Mouse (Mus musculus) CH12.LX (cell line): ENCODE results near the gene 4930519G04Rik.

Experiments used
- CTCF ChIP-seq, 2 experiments: IDR thresholded peaks in 1 of 2; conservative IDR thresholded peaks in 1 of 2; 2 replicates each; pipeline ENCODE4 v1.5.1; 2011 to 2012; ENCODE audit warnings: low read depth in 2 of 2, low read length in 2 of 2, improper control_type of control experiment in 1 of 2, inconsistent platforms in 1 of 2, mild to moderate bottlenecking in 1 of 2, moderate library complexity in 1 of 2
- E2F4 ChIP-seq: IDR thresholded peaks from 2 replicates; pipeline ENCODE4 v1.6.1; 2011; ENCODE audit warnings: low read depth, low read length, improper control_type of control experiment; ENCODE audit not compliant: insufficient replicate concordance
- EP300 ChIP-seq: IDR thresholded peaks from 2 replicates; pipeline ENCODE4 v1.6.1; 2011; ENCODE audit warnings: low read length, improper control_type of control experiment
- GABPA ChIP-seq: IDR thresholded peaks from 2 replicates; pipeline ENCODE4 v1.6.1; 2012; ENCODE audit warnings: low read depth, low read length, improper control_type of control experiment, inconsistent platforms; ENCODE audit not compliant: insufficient replicate concordance
- HCFC1 ChIP-seq: IDR thresholded peaks from 2 replicates; pipeline ENCODE4 v1.6.1; 2012; ENCODE audit warnings: low read depth, mild to moderate bottlenecking, inconsistent platforms, low read length, improper control_type of control experiment
- JUND ChIP-seq: conservative IDR thresholded peaks from 2 replicates; pipeline ENCODE4 v1.6.1; 2011; ENCODE audit warnings: low read depth, low read length, improper control_type of control experiment
- NELFE ChIP-seq: IDR thresholded peaks from 2 replicates; pipeline ENCODE4 v1.6.1; 2011; ENCODE audit warnings: low read depth, low read length, improper control_type of control experiment
- POLR2AphosphoS2 ChIP-seq: IDR thresholded peaks from 2 replicates; pipeline ENCODE4 v1.6.1; 2011; ENCODE audit warnings: low read depth, low read length, improper control_type of control experiment
- TCF12 ChIP-seq: IDR thresholded peaks from 2 replicates; pipeline ENCODE4 v1.6.1; 2014; ENCODE audit warnings: low read depth, mild to moderate bottlenecking, inconsistent platforms, low read length, improper control_type of control experiment
- ZKSCAN1 ChIP-seq: IDR thresholded peaks from 2 replicates; pipeline ENCODE4 v1.6.1; 2012; ENCODE audit warnings: low read depth, inconsistent platforms, low read length, improper control_type of control experiment, borderline replicate concordance

DNA sequence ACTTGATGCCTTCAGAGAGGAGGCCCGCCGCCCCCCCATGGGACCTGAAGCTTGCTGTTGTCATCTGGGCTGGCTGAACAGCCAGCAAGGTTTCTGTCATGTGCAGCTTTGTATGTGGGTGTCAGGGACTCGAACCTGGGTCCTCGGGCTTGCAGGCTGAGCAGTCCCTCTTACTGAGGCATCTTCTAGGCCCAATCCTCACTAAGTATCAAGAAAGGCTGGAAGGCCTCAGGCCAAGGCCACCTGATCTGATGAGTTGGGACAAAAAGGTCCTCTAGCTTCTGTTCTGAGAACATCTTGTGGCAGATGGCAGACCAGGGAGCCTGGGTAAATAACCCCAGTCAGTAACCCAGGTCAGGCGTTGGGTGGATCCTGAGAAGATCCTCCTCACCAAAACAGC lies 43.6 kb upstream of the 4930519G04Rik start:
- no peak for TF ChIP-seq CTCF (conservative IDR thresholded peaks at IDR 0.05 in 1 of 2, IDR thresholded peaks at IDR 0.05 in 1 of 2; ENCODE audit: low read depth in 2 of 2, low read length in 2 of 2)
- TF ChIP-seq TCF12 = no peak
- TF ChIP-seq GABPA = no peak
- TF ChIP-seq EP300 = no peak
- no peak for TF ChIP-seq POLR2AphosphoS2
- TF ChIP-seq JUND = no peak
- TF ChIP-seq ZKSCAN1 = no peak
- TF ChIP-seq NELFE = no peak
- TF ChIP-seq E2F4 = no peak
- no peak for TF ChIP-seq HCFC1
